Mouse (Mus musculus): ENCODE measurements around the gene Xpnpep1. TPM values are rescaled to one million over a fixed set of nuclear protein-coding genes. Genes with fewer than 3 reads are reported as not detected.

The Xpnpep1 gene
- total RNA-seq, 1 experiment = 190 TPM

DNA sequence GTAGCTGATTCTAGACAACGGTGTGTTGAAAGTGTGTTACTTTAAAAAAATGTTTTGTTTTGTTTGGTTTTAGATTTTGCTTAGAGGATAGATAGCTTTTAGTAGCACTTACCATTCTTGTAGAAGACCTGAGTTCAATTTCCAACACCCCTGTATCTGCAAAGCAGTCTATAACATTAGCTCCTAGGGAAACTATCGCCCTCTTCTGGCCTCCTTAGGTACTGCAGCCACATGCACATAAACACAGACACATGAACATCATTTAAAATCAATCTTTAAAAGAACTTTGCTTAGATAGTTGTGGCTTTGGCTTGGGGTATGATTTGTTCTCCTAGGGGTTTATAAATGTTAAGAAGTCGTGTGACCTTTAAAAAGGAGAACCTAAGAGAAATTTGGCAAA is 10.1 kb upstream of the Xpnpep1 start:
- DNase-seq (ENCODE audit: low read depth, low spot score) = peak; percentile 65
- no peaks in the 10 kb centered on the region; the same call in 1 of the 2 replicates for H3K9me3 ChIP-seq (ENCODE audit: control insufficient read depth, insufficient read depth, low read depth, low read length)
- H3K4me1 ChIP-seq (ENCODE audit: control insufficient read depth in 2 of 2, insufficient read depth in 2 of 2, low read length in 2 of 2, poor library complexity in 1 of 2) = peaks cover 13 to 18% of the 10 kb centered on the region in 2 experiments
- no peak overlapping the region for H3K27ac ChIP-seq (ENCODE audit: insufficient read depth, low read depth, low read length, poor library complexity, severe bottlenecking)
- no peak overlapping the region for H3K4me3 ChIP-seq (ENCODE audit: insufficient read depth in 1 of 2, low read depth in 1 of 2, low read length in 2 of 2, poor library complexity in 1 of 2, severe bottlenecking in 1 of 2)
- in situ Hi-C loops (cut with MboI; ENCODE audit: low sequenced_read_pairs in 2 of 2, unreplicated experiment in 2 of 2) = no loop called here
- H3K36me3 ChIP-seq (ENCODE audit: control insufficient read depth, insufficient read depth, low read length, poor library complexity, severe bottlenecking) = no peaks in the 10 kb centered on the region
- no peak overlapping the region for H3K9ac ChIP-seq (ENCODE audit: insufficient read depth, low read depth, low read length, poor library complexity, severe bottlenecking)
- TF ChIP-seq HCFC1 (IDR thresholded peaks at IDR 0.05; ENCODE audit: borderline replicate concordance, insufficient read depth, low read length) (no peak), ZC3H11A (IDR thresholded peaks at IDR 0.05; ENCODE audit: borderline replicate concordance, low read depth, low read length) (0 out of 2 replicates have a peak, but pooled peaks have one; percentile 18)

- H3K9ac ChIP-seq (ENCODE audit: insufficient read depth, low read depth, low read length, poor library complexity, severe bottlenecking) = no peak overlapping the region
- H3K36me3 ChIP-seq (ENCODE audit: control insufficient read depth, insufficient read depth, low read length, poor library complexity, severe bottlenecking) = no peaks in the 10 kb centered on the region
- H3K9me3 ChIP-seq (ENCODE audit: control insufficient read depth, insufficient read depth, low read depth, low read length) = no peaks in the 10 kb centered on the region; the same call in 1 of the 2 replicates
- no peak overlapping the region for H3K4me3 ChIP-seq (ENCODE audit: insufficient read depth in 1 of 2, low read depth in 1 of 2, low read length in 2 of 2, poor library complexity in 1 of 2, severe bottlenecking in 1 of 2)
- no peak overlapping the region for H3K27ac ChIP-seq (ENCODE audit: insufficient read depth, low read depth, low read length, poor library complexity, severe bottlenecking)
- in situ Hi-C loops (cut with MboI; ENCODE audit: low sequenced_read_pairs in 2 of 2, unreplicated experiment in 2 of 2) = no loop called here
- no peak for DNase-seq (ENCODE audit: low read depth, low spot score)
- peaks cover 10 to 11% of the 10 kb centered on the region in 2 experiments for H3K4me1 ChIP-seq (ENCODE audit: control insufficient read depth in 2 of 2, insufficient read depth in 2 of 2, low read length in 2 of 2, poor library complexity in 1 of 2)
- no peak for TF ChIP-seq ZC3H11A (IDR thresholded peaks at IDR 0.05; ENCODE audit: borderline replicate concordance, low read depth, low read length)
- TF ChIP-seq HCFC1 (IDR thresholded peaks at IDR 0.05; ENCODE audit: borderline replicate concordance, insufficient read depth, low read length) = no peak
- no peak for TF ChIP-seq ZNF384 (IDR thresholded peaks at IDR 0.05; ENCODE audit: low read depth, low read length)
- TF ChIP-seq CHD2 (IDR thresholded peaks at IDR 0.05; ENCODE audit: low read depth, low read length) = no peak
- TF ChIP-seq MAFK (IDR thresholded peaks at IDR 0.05; ENCODE audit: insufficient read depth, low read depth, low read length) = no peak
Measured at GRCm38 (mm10) chr19:53047208-53047607, 7.2 kb upstream of the Xpnpep1 start.

DNA sequence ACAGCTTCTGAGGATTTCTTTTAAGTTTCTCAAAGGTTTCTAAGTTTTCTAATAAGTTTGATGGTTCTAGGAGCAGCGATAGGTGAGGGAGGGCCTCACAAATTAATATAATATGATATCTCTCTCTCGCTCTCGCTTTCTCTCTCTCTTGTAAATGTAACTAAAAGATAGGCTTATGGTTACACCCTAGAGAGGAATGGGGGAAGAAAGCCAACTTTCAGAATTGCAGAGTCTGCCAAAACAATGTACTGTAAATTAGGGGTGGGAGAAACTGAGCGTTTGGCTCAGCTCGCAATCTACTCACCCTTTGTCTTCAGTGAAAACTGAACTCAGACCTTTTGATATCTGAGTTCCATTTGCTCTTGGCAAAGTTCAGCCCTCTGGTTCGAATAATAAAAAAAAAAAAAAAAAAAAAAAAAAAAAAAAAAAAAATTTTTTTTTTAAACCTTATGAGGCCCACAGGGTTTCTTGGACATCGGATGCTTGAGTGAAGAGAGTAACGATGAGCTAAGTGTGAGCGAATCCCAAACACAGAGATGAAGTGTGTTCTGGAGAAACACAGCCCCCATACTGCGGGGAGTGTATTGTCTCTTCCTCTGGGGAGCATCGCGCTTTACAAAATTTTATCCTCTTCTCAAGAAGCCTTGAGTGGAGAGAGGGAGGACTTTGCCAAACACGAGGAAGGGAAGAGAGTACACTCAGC is 3.6 kb upstream of the Xpnpep1 start:
- Histone ChIP-seq H3K36me3 (ENCODE audit: control insufficient read depth, insufficient read depth, low read length, poor library complexity, severe bottlenecking) (no peaks in the 10 kb centered on the region), H3K4me1 (ENCODE audit: control insufficient read depth in 2 of 2, insufficient read depth in 2 of 2, low read length in 2 of 2, poor library complexity in 1 of 2) (peaks cover 6 to 21% of the 10 kb centered on the region in 2 experiments; a peak in 2 of 4 replicates), H3K4me3 (ENCODE audit: insufficient read depth in 1 of 2, low read depth in 1 of 2, low read length in 2 of 2, poor library complexity in 1 of 2, severe bottlenecking in 1 of 2) (no peak overlapping the region), H3K9me3 (ENCODE audit: control insufficient read depth, insufficient read depth, low read depth, low read length) (no peaks in the 10 kb centered on the region; the same call in 1 of the 2 replicates), H3K9ac (ENCODE audit: insufficient read depth, low read depth, low read length, poor library complexity, severe bottlenecking) (no peak overlapping the region), H3K27ac (ENCODE audit: insufficient read depth, low read depth, low read length, poor library complexity, severe bottlenecking) (no peak overlapping the region)
- TF ChIP-seq ZNF384 (IDR thresholded peaks at IDR 0.05; ENCODE audit: low read depth, low read length) = peak; percentile 78; the same call in 1 of the 2 replicates
- TF ChIP-seq MAFK (IDR thresholded peaks at IDR 0.05; ENCODE audit: insufficient read depth, low read depth, low read length) = no peak
- no peak for DNase-seq (ENCODE audit: low read depth, low spot score)
- in situ Hi-C loops (cut with MboI; ENCODE audit: low sequenced_read_pairs in 2 of 2, unreplicated experiment in 2 of 2) = no loop called here

DNA sequence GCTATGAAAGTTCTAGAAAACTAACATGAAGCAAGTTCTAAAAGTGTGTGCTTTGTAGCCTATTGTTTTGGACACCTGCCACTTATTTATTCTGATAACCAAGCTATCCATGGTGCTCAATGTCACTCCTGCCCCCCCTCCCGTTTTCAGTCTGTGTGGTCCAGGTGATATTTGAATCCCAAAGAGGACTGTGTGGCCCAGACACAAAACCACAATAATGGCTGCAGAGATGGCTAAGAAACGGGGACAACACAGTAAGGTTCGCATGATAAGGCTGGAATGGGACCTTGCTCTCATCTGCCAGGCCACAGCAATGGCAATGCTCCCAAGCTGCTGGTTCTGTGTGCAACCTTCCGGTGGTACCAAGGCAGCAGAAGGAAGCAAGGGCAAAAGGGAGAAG is 1.6 kb upstream of the Xpnpep1 start:
- H3K4me3 ChIP-seq (ENCODE audit: insufficient read depth in 1 of 2, low read depth in 1 of 2, low read length in 2 of 2, poor library complexity in 1 of 2, severe bottlenecking in 1 of 2) = no peak overlapping the region

More for the DNA sequence above, 1.6 kb upstream of the Xpnpep1 start:
- in situ Hi-C loops (cut with MboI; ENCODE audit: low sequenced_read_pairs in 2 of 2, unreplicated experiment in 2 of 2) = no loop called here
- Histone ChIP-seq H3K9me3 (ENCODE audit: control insufficient read depth, insufficient read depth, low read depth, low read length) (no peaks in the 10 kb centered on the region; the same call in 1 of the 2 replicates), H3K9ac (ENCODE audit: insufficient read depth, low read depth, low read length, poor library complexity, severe bottlenecking) (no peak overlapping the region), H3K4me1 (ENCODE audit: control insufficient read depth in 2 of 2, insufficient read depth in 2 of 2, low read length in 2 of 2, poor library complexity in 1 of 2) (peaks cover 6 to 30% of the 10 kb centered on the region in 2 experiments; a peak in 2 of 4 replicates), H3K36me3 (ENCODE audit: control insufficient read depth, insufficient read depth, low read length, poor library complexity, severe bottlenecking) (no peaks in the 10 kb centered on the region), H3K27ac (ENCODE audit: insufficient read depth, low read depth, low read length, poor library complexity, severe bottlenecking) (no peak overlapping the region)
- TF ChIP-seq MAFK (IDR thresholded peaks at IDR 0.05; ENCODE audit: insufficient read depth, low read depth, low read length) (no peak), HCFC1 (IDR thresholded peaks at IDR 0.05; ENCODE audit: borderline replicate concordance, insufficient read depth, low read length) (no peak), CHD2 (IDR thresholded peaks at IDR 0.05; ENCODE audit: low read depth, low read length) (no peak), ZNF384 (IDR thresholded peaks at IDR 0.05; ENCODE audit: low read depth, low read length) (no peak), ZC3H11A (IDR thresholded peaks at IDR 0.05; ENCODE audit: borderline replicate concordance, low read depth, low read length) (no peak)
- DNase-seq (ENCODE audit: low read depth, low spot score) = no peak

Measured in ES-E14 (cell line).